Mouse (Mus musculus) heart, embryonic 15.5 days (tissue): ENCODE data around the gene Rgp1. TPM values are rescaled to one million over a fixed set of nuclear protein-coding genes. Genes with fewer than 3 reads are reported as not detected.
"Not testable (repeated sequence)": the region's sequence is repeated elsewhere in the genome, so short reads cannot be mapped to it uniquely, and the experiment has no call there.

ENCODE experiments used
- ATAC-seq: fragments of 200-750 bp; cut with Nextera tagmentation; replicated peaks from 2 replicates; pipeline ENCODE4 v1.8.0; 2017; ENCODE audit warnings: low read depth, moderate TSS enrichment; ENCODE audit not compliant: insufficient number of reproducible peaks, insufficient read depth, low FRiP score
- H3K27ac ChIP-seq: fragments of 300-500 bp; sonication (generic); 2 replicates; pipeline ENCODE4 v1.5.1; 2015; ENCODE audit warnings: mild to moderate bottlenecking, inconsistent platforms
- H3K27me3 ChIP-seq: fragments of 300-500 bp; sonication (generic); 2 replicates; pipeline ENCODE4 v1.6.1; 2015; ENCODE audit warnings: inconsistent platforms
- H3K36me3 ChIP-seq: fragments of 300-500 bp; sonication (generic); 2 replicates; pipeline ENCODE4 v1.6.1; 2015; ENCODE audit warnings: mild to moderate bottlenecking, inconsistent platforms
- H3K4me1 ChIP-seq: fragments of 300-500 bp; sonication (generic); replicated peaks from 2 replicates; pipeline ENCODE4 v1.6.1; 2015; ENCODE audit warnings: inconsistent platforms
- H3K4me2 ChIP-seq: fragments of 300-500 bp; sonication (generic); 2 replicates; pipeline ENCODE4 v1.6.1; 2015; ENCODE audit warnings: inconsistent platforms, mild to moderate bottlenecking, moderate library complexity
- H3K4me3 ChIP-seq: fragments of 300-500 bp; sonication (generic); 2 replicates; pipeline ENCODE4 v1.5.1; 2015; ENCODE audit warnings: mild to moderate bottlenecking, inconsistent platforms
- H3K9ac ChIP-seq: fragments of 300-500 bp; sonication (generic); 2 replicates; pipeline ENCODE4 v1.6.1; 2015; ENCODE audit warnings: mild to moderate bottlenecking, inconsistent platforms
- H3K9me3 ChIP-seq: fragments of 300-500 bp; sonication (generic); replicated peaks from 2 replicates; pipeline ENCODE4 v1.6.1; 2016; ENCODE audit warnings: inconsistent platforms
- WGBS: fragments of 180-500 bp; shearing (Covaris S2); methylation state at CpG from one replicate; pipeline ENCODE4 v1.1.7; 2015; ENCODE audit warnings: mixed read lengths; 5-methylcytosine and 5-hydroxymethylcytosine counted together
- polyA plus RNA-seq: library from polyadenylated mRNA; unstranded; fragments of >200 nt; fragmentation: Nextera tagmentation; extraction: Ambion mirVana; gene quantifications from 2 replicates; pipeline ENCODE4 v1.2.1, GENCODE M21; 2015

The Rgp1 gene
- polyA plus RNA-seq: 14.6 and 22.0 TPM in 2 replicates

GRCm38 (mm10) chr4:43578376-43579204, at the start of gene Rgp1, which contains the start of gene Gba2:
TSS of gene Rgp1 (plus strand) at chr4:43578715.
TSS of gene Gba2 (minus strand) at chr4:43578873.
- Histone ChIP-seq H3K36me3 (peaks cover 37% of the 10 kb centered on the region), H3K9ac (peak within 1 kb of the TSS; percentile 88), H3K9me3 (no peaks in the 10 kb centered on the region), H3K4me3 (peak within 1 kb of the TSS; percentile 80), H3K27ac (peak within 1 kb of the TSS; percentile 92), H3K4me2 (peak within 1 kb of the TSS; percentile 93), H3K4me1 (peaks cover 37% of the 10 kb centered on the region), H3K27me3 (no peaks in the 10 kb centered on the region)
- under 1% methylated on average over 71 of the region's 76 CpGs for WGBS
- peak; percentile 94 for ATAC-seq

DNA sequence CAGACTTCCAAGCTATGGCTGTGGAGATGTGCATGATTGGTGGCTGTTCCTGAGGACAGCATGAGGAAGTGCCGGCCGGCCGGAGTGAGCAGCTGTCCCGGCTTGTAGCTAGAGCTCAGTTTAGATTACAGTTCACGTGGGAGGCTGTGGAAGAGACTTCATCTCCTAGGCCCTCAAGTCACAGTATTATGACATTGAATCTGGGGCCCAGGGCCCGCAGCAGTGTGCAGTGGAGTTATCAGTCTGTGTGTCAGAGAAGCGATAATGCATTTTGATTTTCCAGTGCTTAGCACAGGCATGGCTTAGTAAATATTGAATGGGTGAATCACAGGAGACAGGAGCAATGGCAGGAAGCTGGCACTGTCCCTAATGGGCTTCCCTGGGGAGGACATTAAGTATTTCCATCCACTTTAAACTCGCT, 48.4 kb upstream of the Rgp1 start:
- Histone ChIP-seq H3K9me3 (no peaks in the 10 kb centered on the region), H3K4me1 (peaks cover 16% of the 10 kb centered on the region), H3K36me3 (peaks cover 43% of the 10 kb centered on the region), H3K4me2 (no peak overlapping the region), H3K9ac (no peak overlapping the region), H3K27me3 (no peaks in the 10 kb centered on the region), H3K4me3 (no peak overlapping the region), H3K27ac (peak overlapping the region; percentile 10)
- WGBS: 30% methylated on average over 8 of the region's 8 CpGs
- ATAC-seq: peak; percentile 31; the same call in 1 of the 2 replicates

GRCm38 (mm10) chr4:43530581-43530980, 47.9 kb upstream of the Rgp1 start:
- H3K4me2 ChIP-seq: no peak overlapping the region
- whole genome bisulfite sequencing: 11% methylated on average over 7 of the region's 7 CpGs
- no peaks in the 10 kb centered on the region for H3K27me3 ChIP-seq
- H3K9ac ChIP-seq: no peak overlapping the region
- H3K4me1 ChIP-seq: peaks cover 16% of the 10 kb centered on the region
- H3K9me3 ChIP-seq: no peaks in the 10 kb centered on the region
- H3K4me3 ChIP-seq: no peak overlapping the region
- H3K27ac ChIP-seq: peak overlapping the region; percentile 10; the same call in 1 of the 2 replicates
- peaks cover 48% of the 10 kb centered on the region for H3K36me3 ChIP-seq
- no peak for ATAC-seq

- Histone ChIP-seq H3K36me3 (peaks cover 75% of the 10 kb centered on the region), H3K27ac (no peak overlapping the region), H3K4me2 (no peak overlapping the region), H3K27me3 (no peaks in the 10 kb centered on the region), H3K9me3 (no peaks in the 10 kb centered on the region), H3K9ac (no peak overlapping the region), H3K4me1 (peaks cover 16% of the 10 kb centered on the region), H3K4me3 (no peak overlapping the region)
- ATAC-seq: no peak
- WGBS: 81% methylated on average over 9 of the region's 9 CpGs
Observed at GRCm38 (mm10) chr4:43533270-43533669, 45.2 kb upstream of the Rgp1 start.

- no peak overlapping the region for H3K27ac ChIP-seq
- no peak overlapping the region for H3K9ac ChIP-seq
- no peak overlapping the region for H3K4me2 ChIP-seq
- ATAC-seq: no peak
- H3K4me1 ChIP-seq: peaks cover 7% of the 10 kb centered on the region
- no peak overlapping the region for H3K4me3 ChIP-seq
- no peaks in the 10 kb centered on the region for H3K27me3 ChIP-seq
- WGBS: 95% methylated on average over 8 of the region's 8 CpGs
- H3K9me3 ChIP-seq: no peaks in the 10 kb centered on the region
- H3K36me3 ChIP-seq: peaks cover 99% of the 10 kb centered on the region
Observed at GRCm38 (mm10) chr4:43535628-43536027, 42.9 kb upstream of the Rgp1 start.

- ATAC-seq: no peak
- Histone ChIP-seq H3K9me3 (no peaks in the 10 kb centered on the region), H3K4me3 (no peak overlapping the region), H3K36me3 (peaks cover 99% of the 10 kb centered on the region), H3K9ac (no peak overlapping the region), H3K4me1 (peaks cover 3% of the 10 kb centered on the region), H3K27me3 (no peaks in the 10 kb centered on the region), H3K27ac (no peak overlapping the region), H3K4me2 (no peak overlapping the region)
- WGBS: 84% methylated on average over 9 of the region's 9 CpGs
Observed at GRCm38 (mm10) chr4:43536031-43536430, 42.5 kb upstream of the Rgp1 start.

DNA sequence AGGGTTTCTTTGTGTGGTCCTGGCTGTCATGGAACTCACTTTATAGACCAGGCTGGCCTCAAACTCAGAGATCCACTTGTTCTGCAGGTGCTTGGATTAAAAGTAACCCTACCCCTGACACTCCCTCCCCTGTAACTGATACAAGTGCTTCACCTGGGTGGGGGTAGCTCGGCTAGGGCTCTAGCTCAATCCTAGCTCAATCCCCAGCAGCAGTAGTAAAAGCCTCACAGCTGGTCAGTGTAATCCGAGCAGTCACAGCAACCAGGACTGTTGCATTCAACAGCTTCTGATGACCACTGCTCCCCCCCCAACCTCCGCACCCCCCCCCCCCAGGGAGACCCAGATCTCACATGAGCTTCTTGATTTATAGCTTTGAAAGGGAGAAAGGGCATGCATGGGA, 36.5 kb upstream of the Rgp1 start:
- WGBS: 71% methylated on average over 3 of the region's 3 CpGs
- Histone ChIP-seq H3K9ac (no peak overlapping the region), H3K9me3 (no peaks in the 10 kb centered on the region), H3K4me1 (0 out of 2 replicates have a peak, but pooled peaks cover 3% of the 10 kb centered on the region), H3K36me3 (peaks cover 99% of the 10 kb centered on the region), H3K4me2 (no peak overlapping the region), H3K27ac (no peak overlapping the region), H3K27me3 (no peaks in the 10 kb centered on the region), H3K4me3 (no peak overlapping the region)
- no peak for ATAC-seq

DNA sequence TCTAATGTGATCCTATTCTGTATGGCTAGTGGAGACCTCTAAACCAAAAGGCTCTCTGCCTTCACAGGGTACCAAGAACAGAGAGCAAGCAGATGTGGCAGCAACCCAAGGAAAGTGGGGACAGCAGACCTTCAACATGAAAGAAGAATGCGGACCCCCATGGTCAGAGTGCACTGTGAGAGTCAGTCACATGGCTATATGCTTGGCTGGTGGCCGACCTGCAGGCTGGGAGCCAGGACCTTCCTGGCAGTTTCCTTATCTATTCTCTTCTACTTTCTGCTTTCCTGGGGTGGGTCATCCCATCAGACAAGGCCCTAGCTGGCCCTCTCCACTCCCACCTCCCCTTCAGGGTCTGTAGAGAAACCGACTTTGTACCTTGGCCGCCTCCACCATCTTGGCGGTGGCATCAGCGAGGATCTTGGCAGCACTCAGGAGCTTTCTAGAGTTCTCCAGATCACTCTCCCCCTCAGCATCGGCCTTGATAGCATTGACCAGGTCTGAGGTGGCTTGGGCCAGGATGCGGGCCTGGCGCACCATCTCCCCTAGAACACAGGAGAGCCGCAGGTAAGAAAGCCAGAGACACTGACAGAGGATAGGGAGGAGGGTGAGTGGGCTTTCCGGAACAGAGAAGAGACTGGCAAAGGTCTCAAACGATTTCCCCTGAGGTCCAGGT, 32.0 kb upstream of the Rgp1 start:
- no peak for ATAC-seq
- no peak overlapping the region for H3K4me3 ChIP-seq
- 87% methylated on average over 12 of the region's 12 CpGs for WGBS

GRCm38 (mm10) chr4:43547160-43547559, 31.4 kb upstream of the Rgp1 start:
- H3K9me3 ChIP-seq: no peaks in the 10 kb centered on the region
- no peak for ATAC-seq
- H3K4me3 ChIP-seq: no peak overlapping the region
- H3K4me1 ChIP-seq: 0 out of 2 replicates have a peak, but pooled peaks cover 3% of the 10 kb centered on the region
- no peak overlapping the region for H3K27ac ChIP-seq
- no peaks in the 10 kb centered on the region for H3K27me3 ChIP-seq
- H3K4me2 ChIP-seq: no peak overlapping the region
- H3K36me3 ChIP-seq: peaks cover 99% of the 10 kb centered on the region
- no peak overlapping the region for H3K9ac ChIP-seq
- WGBS: 93% methylated on average over 8 of the region's 8 CpGs

More for the DNA sequence above, 32.0 kb upstream of the Rgp1 start:
- Histone ChIP-seq H3K36me3 (peaks cover 99% of the 10 kb centered on the region), H3K9me3 (no peaks in the 10 kb centered on the region), H3K4me2 (no peak overlapping the region), H3K27me3 (no peaks in the 10 kb centered on the region), H3K27ac (no peak overlapping the region), H3K9ac (no peak overlapping the region), H3K4me1 (0 out of 2 replicates have a peak, but pooled peaks cover 3% of the 10 kb centered on the region)

DNA sequence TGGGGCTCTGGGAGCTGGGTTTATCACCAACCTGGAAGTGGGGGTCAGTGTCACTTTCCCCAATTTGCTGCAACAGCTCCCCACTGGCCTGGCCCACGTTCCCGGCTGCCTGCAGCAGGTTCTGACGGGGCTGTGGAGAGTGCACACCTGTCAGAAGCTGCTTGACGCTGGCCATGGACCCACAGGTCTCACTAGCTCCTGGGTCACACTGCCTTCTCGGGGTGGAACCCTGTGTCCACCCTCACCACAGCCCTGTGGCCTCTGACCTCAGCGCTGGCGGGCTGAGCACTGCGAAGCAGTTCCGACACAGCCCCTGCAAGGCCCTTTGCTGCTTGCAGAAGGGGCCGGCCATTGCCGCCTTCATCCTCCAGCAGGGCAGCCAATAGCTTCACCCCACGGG, 29.5 kb upstream of the Rgp1 start:
- ATAC-seq: no peak

GRCm38 (mm10) chr4:43551854-43552253, 26.7 kb upstream of the Rgp1 start:
- not testable (repeated sequence) for ATAC-seq, H3K4me3 ChIP-seq, H3K27ac ChIP-seq, H3K27me3 ChIP-seq, H3K9ac ChIP-seq, H3K4me1 ChIP-seq, H3K4me2 ChIP-seq, H3K9me3 ChIP-seq
- H3K36me3 ChIP-seq: peaks cover 99% of the 10 kb centered on the region
- WGBS: 86% methylated on average over 6 of the region's 6 CpGs

More for the DNA sequence above, 29.5 kb upstream of the Rgp1 start:
- 84% methylated on average over 12 of the region's 12 CpGs for WGBS
- peaks cover 99% of the 10 kb centered on the region for H3K36me3 ChIP-seq
- no peaks in the 10 kb centered on the region for H3K27me3 ChIP-seq
- no peak overlapping the region for H3K4me3 ChIP-seq
- no peaks in the 10 kb centered on the region for H3K9me3 ChIP-seq
- H3K4me1 ChIP-seq: 0 out of 2 replicates have a peak, but pooled peaks cover 3% of the 10 kb centered on the region
- no peak overlapping the region for H3K27ac ChIP-seq
- no peak overlapping the region for H3K9ac ChIP-seq
- no peak overlapping the region for H3K4me2 ChIP-seq
